Mouse (Mus musculus) lung, embryonic 15.5 days (tissue): ENCODE measurements at regions not wholly inside any gene's neighbourhood (a gene's known extent, or its start where the extent isn't known, plus 50 kb on each side); places are given as distances from the start of the nearest gene placed in this dataset.

Source experiments
- ATAC-seq: fragments of 200-750 bp; cut with Nextera tagmentation; 2 replicates; pipeline ENCODE4 v1.8.0; 2017; ENCODE audit warnings: moderate number of reproducible peaks, borderline replicate concordance; ENCODE audit not compliant: low FRiP score, low TSS enrichment; ENCODE audit errors: extremely low read depth
- H3K27ac ChIP-seq: fragments of 300-500 bp; sonication (generic); 2 replicates; pipeline ENCODE4 v1.5.1; 2015; ENCODE audit warnings: moderate library complexity, mild to moderate bottlenecking, inconsistent platforms
- H3K27me3 ChIP-seq: fragments of 300-500 bp; sonication (generic); 2 replicates; pipeline ENCODE4 v1.6.1; 2015; ENCODE audit warnings: inconsistent platforms
- H3K36me3 ChIP-seq: fragments of 300-500 bp; sonication (generic); 2 replicates; pipeline ENCODE4 v1.6.1; 2015; ENCODE audit warnings: inconsistent platforms
- H3K4me1 ChIP-seq: fragments of 300-500 bp; sonication (generic); 2 replicates; pipeline ENCODE4 v1.6.1; 2015; ENCODE audit warnings: inconsistent platforms
- H3K4me2 ChIP-seq: fragments of 300-500 bp; sonication (generic); 2 replicates; pipeline ENCODE4 v1.6.1; 2015; ENCODE audit warnings: inconsistent platforms, mild to moderate bottlenecking, moderate library complexity
- H3K4me3 ChIP-seq: fragments of 300-500 bp; sonication (generic); 2 replicates; pipeline ENCODE4 v1.5.1; 2015; ENCODE audit warnings: mild to moderate bottlenecking, inconsistent platforms
- H3K9ac ChIP-seq: fragments of 300-500 bp; sonication (generic); 2 replicates; pipeline ENCODE4 v1.6.1; 2015; ENCODE audit warnings: inconsistent platforms
- H3K9me3 ChIP-seq: fragments of 300-500 bp; sonication (generic); 2 replicates; pipeline ENCODE4 v1.6.1; 2016; ENCODE audit warnings: inconsistent platforms
- WGBS: fragments of 180-500 bp; shearing (Covaris S2); methylation state at CpG from one replicate; pipeline ENCODE4 v1.1.7; 2015; 5-methylcytosine and 5-hydroxymethylcytosine counted together

GRCm38 (mm10) chr10:95103808-95104207 lies 159.2 kb upstream of the Plxnc1 start:
- Histone ChIP-seq H3K27ac (no peak overlapping the region), H3K27me3 (no peaks in the 10 kb centered on the region), H3K9ac (no peak overlapping the region), H3K36me3 (no peaks in the 10 kb centered on the region), H3K4me1 (0 out of 2 replicates have a peak, but pooled peaks cover 5% of the 10 kb centered on the region), H3K9me3 (no peaks in the 10 kb centered on the region), H3K4me3 (no peak overlapping the region), H3K4me2 (no peak overlapping the region)
- no peak for ATAC-seq

GRCm38 (mm10) chr10:95102981-95103380 lies 158.3 kb upstream of the Plxnc1 start:
- no peak overlapping the region for H3K4me2 ChIP-seq
- H3K36me3 ChIP-seq, result no peaks in the 10 kb centered on the region
- ATAC-seq, result no peak
- no peak overlapping the region for H3K27ac ChIP-seq
- H3K9me3 ChIP-seq, result no peaks in the 10 kb centered on the region
- no peak overlapping the region for H3K4me3 ChIP-seq
- no peak overlapping the region for H3K9ac ChIP-seq
- H3K27me3 ChIP-seq, result no peaks in the 10 kb centered on the region
- 0 out of 2 replicates have a peak, but pooled peaks cover 5% of the 10 kb centered on the region for H3K4me1 ChIP-seq
- 73% methylated on average over 4 of the region's 4 CpGs for WGBS

- H3K9me3 ChIP-seq, result no peaks in the 10 kb centered on the region
- no peaks in the 10 kb centered on the region for H3K27me3 ChIP-seq
- 0 out of 2 replicates have a peak, but pooled peaks cover 3% of the 10 kb centered on the region for H3K4me1 ChIP-seq
- no peak overlapping the region for H3K27ac ChIP-seq
- WGBS, result 75% methylated on average over 5 of the region's 5 CpGs
- no peak overlapping the region for H3K4me3 ChIP-seq
- no peak overlapping the region for H3K9ac ChIP-seq
- no peak overlapping the region for H3K4me2 ChIP-seq
- ATAC-seq, result no peak
- no peaks in the 10 kb centered on the region for H3K36me3 ChIP-seq
Measured at GRCm38 (mm10) chr10:95099906-95100305, 155.3 kb upstream of the Plxnc1 start.

- Histone ChIP-seq H3K9ac (no peak overlapping the region), H3K4me3 (no peak overlapping the region), H3K9me3 (no peaks in the 10 kb centered on the region), H3K36me3 (no peaks in the 10 kb centered on the region), H3K27ac (no peak overlapping the region), H3K4me2 (no peak overlapping the region), H3K4me1 (no peaks in the 10 kb centered on the region; the same call in 1 of the 2 replicates), H3K27me3 (no peaks in the 10 kb centered on the region)
- ATAC-seq, result no peak
- 89% methylated on average over 4 of the region's 4 CpGs for WGBS
Measured at GRCm38 (mm10) chr10:95095847-95096246, 151.2 kb upstream of the Plxnc1 start.

- Histone ChIP-seq H3K27ac (no peak overlapping the region), H3K27me3 (no peaks in the 10 kb centered on the region), H3K9ac (no peak overlapping the region), H3K36me3 (no peaks in the 10 kb centered on the region), H3K9me3 (no peaks in the 10 kb centered on the region), H3K4me2 (no peak overlapping the region), H3K4me3 (no peak overlapping the region), H3K4me1 (no peaks in the 10 kb centered on the region; the same call in 1 of the 2 replicates)
- ATAC-seq, result no peak
- WGBS, result 72% methylated on average over 8 of the region's 8 CpGs
Measured at GRCm38 (mm10) chr10:95094771-95095170, 150.1 kb upstream of the Plxnc1 start.

- no peak overlapping the region for H3K9ac ChIP-seq
- no peaks in the 10 kb centered on the region for H3K27me3 ChIP-seq
- H3K27ac ChIP-seq, result no peak overlapping the region
- H3K36me3 ChIP-seq, result no peaks in the 10 kb centered on the region
- ATAC-seq, result no peak
- H3K9me3 ChIP-seq, result no peaks in the 10 kb centered on the region
- 40% methylated on average over 5 of the region's 5 CpGs for WGBS
- H3K4me3 ChIP-seq, result no peak overlapping the region
- H3K4me2 ChIP-seq, result no peak overlapping the region
- H3K4me1 ChIP-seq, result peaks cover 7% of the 10 kb centered on the region
Measured at GRCm38 (mm10) chr10:95093266-95093665, 148.6 kb upstream of the Plxnc1 start.

- Histone ChIP-seq H3K4me1 (peaks cover 26% of the 10 kb centered on the region), H3K4me2 (no peak overlapping the region), H3K4me3 (no peak overlapping the region), H3K27me3 (no peaks in the 10 kb centered on the region), H3K36me3 (no peaks in the 10 kb centered on the region), H3K9ac (no peak overlapping the region), H3K9me3 (no peaks in the 10 kb centered on the region), H3K27ac (no peak overlapping the region)
- WGBS, result 61% methylated on average over 6 of the region's 6 CpGs
- no peak for ATAC-seq
Measured at GRCm38 (mm10) chr10:95091086-95091485, 146.5 kb upstream of the Plxnc1 start.

GRCm38 (mm10) chr10:95090641-95091040 lies 146.0 kb upstream of the Plxnc1 start:
- no peak overlapping the region for H3K9ac ChIP-seq
- no peak overlapping the region for H3K27ac ChIP-seq
- H3K4me1 ChIP-seq, result peaks cover 26% of the 10 kb centered on the region
- no peaks in the 10 kb centered on the region for H3K27me3 ChIP-seq
- 77% methylated on average over 4 of the region's 4 CpGs for WGBS
- no peaks in the 10 kb centered on the region for H3K36me3 ChIP-seq
- no peak overlapping the region for H3K4me2 ChIP-seq
- no peaks in the 10 kb centered on the region for H3K9me3 ChIP-seq
- no peak for ATAC-seq
- no peak overlapping the region for H3K4me3 ChIP-seq

GRCm38 (mm10) chr10:95090035-95090434 lies 145.4 kb upstream of the Plxnc1 start:
- Histone ChIP-seq H3K4me3 (no peak overlapping the region), H3K9me3 (no peaks in the 10 kb centered on the region), H3K4me2 (no peak overlapping the region), H3K9ac (no peak overlapping the region), H3K27me3 (no peaks in the 10 kb centered on the region), H3K4me1 (peaks cover 26% of the 10 kb centered on the region), H3K36me3 (no peaks in the 10 kb centered on the region), H3K27ac (no peak overlapping the region)
- no peak for ATAC-seq
- WGBS, result 86% methylated on average over 9 of the region's 9 CpGs

- whole genome bisulfite sequencing, result 30% methylated on average over 13 of the region's 13 CpGs
Measured at GRCm38 (mm10) chr10:95087864-95088570, 143.4 kb upstream of the Plxnc1 start.

GRCm38 (mm10) chr10:95086755-95087154 lies 142.1 kb upstream of the Plxnc1 start:
- H3K9me3 ChIP-seq, result no peaks in the 10 kb centered on the region
- no peak overlapping the region for H3K4me3 ChIP-seq
- no peak overlapping the region for H3K9ac ChIP-seq
- no peaks in the 10 kb centered on the region for H3K36me3 ChIP-seq
- peaks cover 26% of the 10 kb centered on the region for H3K4me1 ChIP-seq
- 37% methylated on average over 4 of the region's 4 CpGs for WGBS
- ATAC-seq, result no peak
- no peaks in the 10 kb centered on the region for H3K27me3 ChIP-seq
- H3K4me2 ChIP-seq, result no peak overlapping the region
- H3K27ac ChIP-seq, result no peak overlapping the region

More at GRCm38 (mm10) chr10:95087864-95088570, 143.4 kb upstream of the Plxnc1 start:
- ATAC-seq, result peak; percentile 76
- Histone ChIP-seq H3K27me3 (no peaks in the 10 kb centered on the region), H3K36me3 (no peaks in the 10 kb centered on the region), H3K4me3 (no peak overlapping the region), H3K4me1 (peaks cover 26% of the 10 kb centered on the region), H3K9me3 (no peaks in the 10 kb centered on the region), H3K9ac (no peak overlapping the region), H3K4me2 (peak overlapping the region; percentile 12; the same call in 1 of the 2 replicates), H3K27ac (no peak overlapping the region)

GRCm38 (mm10) chr10:95085688-95086268 lies 141.1 kb upstream of the Plxnc1 start:
- no peak overlapping the region for H3K4me2 ChIP-seq
- H3K9me3 ChIP-seq, result no peaks in the 10 kb centered on the region
- H3K27ac ChIP-seq, result no peak overlapping the region
- H3K27me3 ChIP-seq, result no peaks in the 10 kb centered on the region
- no peak overlapping the region for H3K9ac ChIP-seq
- H3K36me3 ChIP-seq, result no peaks in the 10 kb centered on the region
- peaks cover 26% of the 10 kb centered on the region for H3K4me1 ChIP-seq
- H3K4me3 ChIP-seq, result no peak overlapping the region
- WGBS, result 71% methylated on average over 8 of the region's 8 CpGs
- no peak for ATAC-seq
